Mouse (Mus musculus): ENCODE results near the gene Casz1. TPM values are rescaled to one million over a fixed set of nuclear protein-coding genes. Genes with fewer than 3 reads are reported as not detected.
A peak's percentile ranks its signal among the peaks of the same experiment; 100 is the strongest.

Gene Casz1
- polyA plus RNA-seq, 1 experiment from 2014 or later, result 2.1 TPM

GRCm38 (mm10) chr4:148856216-148856615 is 52.0 kb downstream of the Casz1 start:
- 82% methylated on average over 4 of the region's 4 CpGs for WGBS

GRCm38 (mm10) chr4:148857398-148858084 is 53.3 kb downstream of the Casz1 start:
- Histone ChIP-seq H3K4me3 (no peak overlapping the region), H3K27me3 (ENCODE audit: low read depth, poor library complexity, severe bottlenecking) (peaks cover 88% of the 10 kb centered on the region), H3K27ac (no peak overlapping the region), H3K4me1 (peaks cover 71% of the 10 kb centered on the region), H3K36me3 (no peaks in the 10 kb centered on the region), H3K9me3 (replicated peaks) (no peaks in the 10 kb centered on the region)
- 77% methylated on average over 13 of the region's 13 CpGs for WGBS
- no peak for DNase-seq (ENCODE audit: low spot score)

More at GRCm38 (mm10) chr4:148856216-148856615, 52.0 kb downstream of the Casz1 start:
- Histone ChIP-seq H3K27ac (0 out of 2 replicates have a peak overlapping the region, but pooled peaks have one; percentile 11), H3K4me3 (no peak overlapping the region), H3K27me3 (ENCODE audit: low read depth, poor library complexity, severe bottlenecking) (peaks cover 88% of the 10 kb centered on the region), H3K9me3 (replicated peaks) (no peaks in the 10 kb centered on the region), H3K36me3 (no peaks in the 10 kb centered on the region), H3K4me1 (peaks cover 74% of the 10 kb centered on the region)
- DNase-seq (ENCODE audit: low spot score), result no peak

DNA sequence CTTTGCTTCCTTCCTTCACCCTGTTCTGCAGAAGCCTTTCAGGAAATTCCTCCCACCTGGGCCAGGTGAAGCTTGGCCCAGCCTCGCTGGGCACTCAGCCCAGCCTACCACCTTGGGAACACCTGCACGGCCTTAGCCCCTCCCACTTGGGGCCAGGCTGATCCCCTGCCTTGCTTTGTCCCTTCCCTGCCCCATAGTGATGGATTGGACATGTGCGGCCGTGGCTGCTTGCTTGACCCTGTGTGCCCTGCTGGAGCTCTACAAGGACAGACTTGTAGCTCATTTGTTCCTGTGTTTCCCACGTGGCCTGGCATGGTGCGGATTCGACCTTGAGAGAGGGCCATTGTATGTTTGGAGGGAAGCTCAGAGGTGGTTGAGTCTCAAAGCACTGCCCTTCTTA is 54.0 kb downstream of the Casz1 start:
- no peaks in the 10 kb centered on the region for H3K9me3 ChIP-seq (replicated peaks)
- no peak overlapping the region for H3K4me3 ChIP-seq
- no peak overlapping the region for H3K27ac ChIP-seq
- 64% methylated on average over 7 of the region's 7 CpGs for WGBS
- H3K36me3 ChIP-seq, result no peaks in the 10 kb centered on the region
- peaks cover 66% of the 10 kb centered on the region for H3K4me1 ChIP-seq
- no peak for DNase-seq (ENCODE audit: low spot score)
- H3K27me3 ChIP-seq (ENCODE audit: low read depth, poor library complexity, severe bottlenecking), result peaks cover 90% of the 10 kb centered on the region

- peak overlapping the region; percentile 54 for H3K4me3 ChIP-seq
Measured at GRCm38 (mm10) chr4:148859415-148859814, 55.2 kb downstream of the Casz1 start.

DNA sequence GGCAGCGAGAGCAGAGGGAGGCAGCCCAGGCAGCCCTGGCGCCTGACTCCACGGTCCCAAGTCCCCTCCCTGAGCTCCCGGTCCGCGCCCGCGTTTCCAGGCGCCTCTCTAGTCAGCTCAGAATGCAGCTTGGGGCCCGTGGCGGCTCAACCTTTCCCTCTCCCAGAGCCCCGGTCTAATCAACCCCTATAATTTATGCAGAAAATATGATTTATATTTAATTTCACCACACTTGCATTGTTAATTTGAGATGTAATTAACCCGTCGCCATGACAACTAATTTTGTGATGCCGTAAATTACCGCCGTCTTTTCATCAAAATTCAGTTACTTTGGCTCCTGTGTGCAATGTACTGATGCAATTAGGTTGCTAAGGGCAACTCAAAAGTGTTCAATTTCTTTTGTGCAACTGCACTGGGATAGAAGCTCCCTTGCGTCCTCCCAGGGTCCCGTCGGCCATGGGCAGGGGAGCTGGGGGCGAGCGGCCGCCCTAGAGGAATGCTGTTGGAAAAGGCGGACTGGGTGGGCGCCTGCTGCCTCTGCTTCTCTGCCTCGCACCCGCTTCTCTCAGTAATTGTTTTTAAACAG is 55.8 kb downstream of the Casz1 start:
- DNase-seq (ENCODE audit: low spot score), result peak; percentile 80
- Histone ChIP-seq H3K27ac (peak overlapping the region; percentile 72), H3K4me3 (peak overlapping the region; percentile 54), H3K4me1 (peaks cover 53% of the 10 kb centered on the region), H3K27me3 (ENCODE audit: low read depth, poor library complexity, severe bottlenecking) (peaks cover 88% of the 10 kb centered on the region), H3K9me3 (replicated peaks) (no peaks in the 10 kb centered on the region), H3K36me3 (no peaks in the 10 kb centered on the region)
- 1% methylated on average over 27 of the region's 27 CpGs for WGBS

More at GRCm38 (mm10) chr4:148859415-148859814, 55.2 kb downstream of the Casz1 start:
- Histone ChIP-seq H3K9me3 (replicated peaks) (no peaks in the 10 kb centered on the region), H3K27me3 (ENCODE audit: low read depth, poor library complexity, severe bottlenecking) (peaks cover 89% of the 10 kb centered on the region), H3K4me1 (peaks cover 57% of the 10 kb centered on the region), H3K36me3 (no peaks in the 10 kb centered on the region), H3K27ac (peak overlapping the region; percentile 72)
- no peak for DNase-seq (ENCODE audit: low spot score)
- WGBS, result 47% methylated on average over 7 of the region's 7 CpGs

- H3K36me3 ChIP-seq, result no peaks in the 10 kb centered on the region
- 47% methylated on average over 7 of the region's 7 CpGs for WGBS
- no peak for DNase-seq (ENCODE audit: low spot score)
- peaks cover 54% of the 10 kb centered on the region for H3K4me1 ChIP-seq
- no peaks in the 10 kb centered on the region for H3K9me3 ChIP-seq (replicated peaks)
- H3K27me3 ChIP-seq (ENCODE audit: low read depth, poor library complexity, severe bottlenecking), result peaks cover 88% of the 10 kb centered on the region
- H3K4me3 ChIP-seq, result peak overlapping the region; percentile 54
- H3K27ac ChIP-seq, result peak overlapping the region; percentile 72
Measured at GRCm38 (mm10) chr4:148860636-148861035, 56.4 kb downstream of the Casz1 start.

- H3K4me3 ChIP-seq, result peak overlapping the region; percentile 31; the same call in 1 of the 2 replicates
- H3K9me3 ChIP-seq (replicated peaks), result no peaks in the 10 kb centered on the region
- peaks cover 55% of the 10 kb centered on the region for H3K4me1 ChIP-seq
- H3K27ac ChIP-seq, result peak overlapping the region; percentile 86
- no peaks in the 10 kb centered on the region for H3K36me3 ChIP-seq
- 3% methylated on average over 12 of the region's 12 CpGs for WGBS
- DNase-seq (ENCODE audit: low spot score), result peak; percentile 71
- peaks cover 68% of the 10 kb centered on the region for H3K27me3 ChIP-seq (ENCODE audit: low read depth, poor library complexity, severe bottlenecking)
Measured at GRCm38 (mm10) chr4:148866812-148867470, 62.7 kb downstream of the Casz1 start.

DNA sequence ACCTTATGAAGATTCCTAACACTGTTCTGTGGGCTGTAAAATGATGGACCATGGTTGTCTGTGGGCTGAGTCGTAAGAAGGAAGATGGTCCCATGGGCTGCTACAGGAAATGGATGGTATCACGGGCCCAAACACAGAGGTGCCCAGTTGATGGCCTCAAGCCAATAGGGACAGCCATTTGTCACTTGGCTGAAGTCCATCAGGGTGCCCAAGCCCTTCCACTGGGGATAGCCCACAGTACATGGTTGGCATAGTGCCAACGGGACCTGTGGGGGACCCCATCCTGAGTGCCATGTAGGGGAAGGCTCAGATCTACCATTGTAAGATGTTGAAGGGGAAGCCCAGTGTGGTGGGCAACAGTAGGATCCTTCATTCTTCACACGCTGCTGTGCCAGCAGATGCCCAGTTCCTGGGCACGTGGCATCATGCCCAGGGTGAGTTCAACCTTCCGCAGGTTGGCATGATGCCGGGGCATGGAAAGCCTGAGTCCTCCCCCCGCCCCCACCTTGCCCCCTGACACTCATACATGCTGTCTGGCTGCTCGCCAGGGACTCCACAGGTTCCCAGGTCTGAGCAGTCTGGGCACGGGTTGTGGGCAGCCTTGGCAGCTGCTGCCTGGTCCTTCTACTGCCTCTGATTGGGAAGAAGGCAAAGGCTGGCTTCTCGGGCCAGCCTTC is 63.6 kb downstream of the Casz1 start:
- H3K27ac ChIP-seq, result peak overlapping the region; percentile 69

GRCm38 (mm10) chr4:148869566-148869965 is 65.3 kb downstream of the Casz1 start:
- Histone ChIP-seq H3K27ac (peak overlapping the region; percentile 56), H3K36me3 (no peaks in the 10 kb centered on the region), H3K9me3 (replicated peaks) (no peaks in the 10 kb centered on the region), H3K4me3 (no peak overlapping the region), H3K27me3 (ENCODE audit: low read depth, poor library complexity, severe bottlenecking) (peaks cover 72% of the 10 kb centered on the region), H3K4me1 (peaks cover 75% of the 10 kb centered on the region)
- no peak for DNase-seq (ENCODE audit: low spot score)
- 86% methylated on average over 7 of the region's 7 CpGs for WGBS

More for the DNA sequence above, 63.6 kb downstream of the Casz1 start:
- Histone ChIP-seq H3K36me3 (no peaks in the 10 kb centered on the region), H3K27me3 (ENCODE audit: low read depth, poor library complexity, severe bottlenecking) (peaks cover 64% of the 10 kb centered on the region), H3K4me3 (no peak overlapping the region), H3K4me1 (peaks cover 59% of the 10 kb centered on the region), H3K9me3 (replicated peaks) (no peaks in the 10 kb centered on the region)
- DNase-seq (ENCODE audit: low spot score), result no peak
- 92% methylated on average over 11 of the region's 11 CpGs for WGBS

- DNase-seq (ENCODE audit: low spot score), result no peak
- Histone ChIP-seq H3K36me3 (no peaks in the 10 kb centered on the region), H3K27me3 (ENCODE audit: low read depth, poor library complexity, severe bottlenecking) (peaks cover 72% of the 10 kb centered on the region), H3K4me3 (no peak overlapping the region), H3K4me1 (peaks cover 75% of the 10 kb centered on the region), H3K9me3 (replicated peaks) (no peaks in the 10 kb centered on the region), H3K27ac (peak overlapping the region; percentile 83)
- WGBS, result 93% methylated on average over 4 of the region's 4 CpGs
Measured at GRCm38 (mm10) chr4:148870496-148870895, 66.3 kb downstream of the Casz1 start.

DNA sequence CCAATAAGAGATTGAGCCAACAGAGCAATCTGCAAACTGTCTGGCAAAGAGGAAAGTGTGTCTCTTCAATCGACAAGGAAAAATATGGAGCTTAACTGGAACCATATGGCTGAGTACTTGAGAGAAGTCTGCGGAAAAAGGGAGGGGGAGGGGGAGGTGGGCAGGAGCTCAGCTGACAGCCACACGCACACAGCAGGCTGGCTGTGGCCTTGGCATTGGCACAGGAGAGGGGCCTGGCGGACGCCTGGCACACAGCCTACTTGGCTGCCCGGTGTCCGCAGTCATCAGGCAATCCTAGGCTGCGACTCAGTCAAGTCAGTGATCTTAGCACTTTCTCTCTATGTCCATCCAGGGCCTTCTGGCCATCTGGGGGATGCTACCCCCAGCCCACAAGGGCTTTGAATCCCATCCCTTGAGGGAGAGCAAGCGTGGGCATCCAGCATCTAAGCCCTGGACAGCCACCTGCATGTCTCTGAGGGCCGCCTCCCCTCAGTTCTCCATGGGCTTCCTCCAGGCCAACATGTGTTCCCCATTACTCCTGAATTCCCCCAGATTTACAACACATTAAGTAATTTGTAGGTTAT is 67.6 kb downstream of the Casz1 start:
- 23% methylated on average over 10 of the region's 10 CpGs for WGBS
- peak overlapping the region; percentile 89 for H3K27ac ChIP-seq
- peaks cover 72% of the 10 kb centered on the region for H3K27me3 ChIP-seq (ENCODE audit: low read depth, poor library complexity, severe bottlenecking)
- H3K9me3 ChIP-seq (replicated peaks), result no peaks in the 10 kb centered on the region
- peak; percentile 76 for DNase-seq (ENCODE audit: low spot score)
- no peaks in the 10 kb centered on the region for H3K36me3 ChIP-seq
- H3K4me1 ChIP-seq, result peaks cover 71% of the 10 kb centered on the region
- H3K4me3 ChIP-seq, result peak overlapping the region; percentile 39

DNA sequence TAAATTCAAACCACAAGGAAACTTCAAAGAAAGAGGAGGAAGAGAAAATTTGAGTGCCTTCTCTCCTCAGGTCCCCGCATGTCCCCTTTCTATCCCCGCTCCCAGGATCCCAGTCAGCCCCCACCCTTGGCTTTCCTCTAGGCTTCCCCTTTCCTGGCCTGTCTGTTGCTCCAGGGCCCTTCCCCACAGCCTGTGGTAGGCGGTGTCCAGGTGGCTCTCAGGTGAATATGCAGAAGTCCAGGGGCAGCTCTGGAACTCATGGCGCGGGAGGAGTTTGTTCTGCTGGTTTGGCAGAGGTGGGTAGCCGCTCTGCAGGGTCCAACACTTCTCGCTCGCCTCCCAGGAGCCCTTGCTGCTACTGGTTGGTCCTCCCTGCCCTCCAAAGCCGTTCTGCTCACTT is 68.1 kb downstream of the Casz1 start:
- H3K27ac ChIP-seq, result peak overlapping the region; percentile 89
- H3K27me3 ChIP-seq (ENCODE audit: low read depth, poor library complexity, severe bottlenecking), result peaks cover 75% of the 10 kb centered on the region
- no peaks in the 10 kb centered on the region for H3K36me3 ChIP-seq
- WGBS, result 38% methylated on average over 9 of the region's 9 CpGs
- DNase-seq (ENCODE audit: low spot score), result peak; percentile 60
- no peaks in the 10 kb centered on the region for H3K9me3 ChIP-seq (replicated peaks)
- H3K4me1 ChIP-seq, result peaks cover 68% of the 10 kb centered on the region
- H3K4me3 ChIP-seq, result peak overlapping the region; percentile 39; the same call in 1 of the 2 replicates
